Mouse (Mus musculus): ENCODE measurements at regions not wholly inside any gene's neighbourhood (a gene's known extent, or its start where the extent isn't known, plus 50 kb on each side); places are given as distances from the start of the nearest gene placed in this dataset.

DNA sequence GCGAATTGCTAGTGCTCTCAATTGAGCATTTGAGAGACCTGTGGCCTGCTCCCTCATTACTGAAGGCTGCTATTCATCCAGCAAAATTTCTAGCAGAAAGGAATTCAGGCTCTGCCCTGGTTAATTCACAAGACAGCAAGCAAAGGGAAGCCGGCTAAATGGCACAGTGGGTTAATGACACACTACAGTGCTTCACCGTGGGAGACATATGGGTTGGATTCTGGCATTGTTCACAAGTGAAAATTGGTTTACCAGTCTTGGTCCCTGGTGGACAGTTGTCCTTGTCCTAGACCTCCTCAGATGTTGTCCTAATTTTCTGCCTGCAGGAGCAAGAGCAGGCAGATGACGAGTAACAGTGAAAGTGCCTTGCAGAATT, 527.3 kb downstream of the Gm11232 start:
- ATAC-seq (ENCODE audit: insufficient number of reproducible peaks, low FRiP score, low TSS enrichment, low read depth) (no peak), DNase-seq (ENCODE audit: low spot score) (no peak)
- Histone ChIP-seq H3K4me3 (ENCODE audit: low read depth, low read length) (no peak overlapping the region), H3K27ac (replicated peaks; ENCODE audit: low read depth, low read length) (no peak overlapping the region), H3K27me3 (ENCODE audit: control insufficient read depth, insufficient read depth, low read length) (no peaks in the 10 kb centered on the region), H3K9me3 (ENCODE audit: control insufficient read depth, low read length) (no peaks in the 10 kb centered on the region), H3K4me1 (ENCODE audit: control insufficient read depth, insufficient read depth, low read length) (no peaks in the 10 kb centered on the region), H3K4me2 (ENCODE audit: low read depth, severe bottlenecking) (no peak overlapping the region), H3K36me3 (ENCODE audit: control insufficient read depth, insufficient read depth, low read length) (no peaks in the 10 kb centered on the region), H3K9ac (ENCODE audit: low read length) (no peak overlapping the region)
- 65% methylated on average over 4 of the region's 4 CpGs for WGBS

DNA sequence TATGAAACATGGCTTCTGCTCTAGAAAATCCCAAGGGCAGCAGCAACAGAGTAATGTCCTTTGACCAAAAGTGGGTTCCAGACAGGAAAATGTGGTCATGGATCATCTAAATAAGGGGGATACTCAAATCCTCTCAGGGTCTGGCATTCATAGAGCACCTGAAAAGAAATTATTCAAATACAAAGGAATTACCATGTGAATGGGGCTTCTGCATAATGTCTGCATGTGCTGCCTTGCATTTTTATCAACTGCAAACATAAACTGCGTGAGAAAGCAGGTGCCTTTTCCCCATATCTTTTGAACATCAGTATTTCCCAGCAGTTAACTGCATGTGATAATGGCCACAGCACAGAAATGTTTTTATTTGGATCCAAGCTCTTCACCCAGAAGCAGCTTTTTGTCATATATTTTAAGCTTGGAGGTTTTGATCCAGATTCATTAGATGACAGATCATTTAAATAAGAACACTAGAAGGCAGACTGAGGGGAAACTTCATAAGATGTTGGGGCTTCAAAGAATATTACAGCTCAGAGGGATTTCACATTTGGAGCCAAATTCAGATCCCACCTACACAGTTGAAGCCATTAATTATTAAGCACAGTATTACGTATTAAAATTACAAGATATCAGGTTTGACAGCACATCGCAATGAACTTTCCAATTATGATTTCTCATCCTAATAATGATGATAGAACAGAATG, 527.8 kb downstream of the Gm11232 start:
- H3K9ac ChIP-seq (ENCODE audit: low read length): no peak overlapping the region
- no peak overlapping the region for H3K4me3 ChIP-seq (ENCODE audit: low read depth, low read length)
- H3K27ac ChIP-seq (replicated peaks; ENCODE audit: low read depth, low read length): no peak overlapping the region
- DNase-seq (ENCODE audit: low spot score) (no peak), ATAC-seq (ENCODE audit: insufficient number of reproducible peaks, low FRiP score, low TSS enrichment, low read depth) (no peak)
- no peaks in the 10 kb centered on the region for H3K4me1 ChIP-seq (ENCODE audit: control insufficient read depth, insufficient read depth, low read length)
- 85% methylated on average over 3 of the region's 3 CpGs for WGBS
- no peaks in the 10 kb centered on the region for H3K27me3 ChIP-seq (ENCODE audit: control insufficient read depth, insufficient read depth, low read length)
- H3K36me3 ChIP-seq (ENCODE audit: control insufficient read depth, insufficient read depth, low read length): no peaks in the 10 kb centered on the region
- no peaks in the 10 kb centered on the region for H3K9me3 ChIP-seq (ENCODE audit: control insufficient read depth, low read length)
- no peak overlapping the region for H3K4me2 ChIP-seq (ENCODE audit: low read depth, severe bottlenecking)

DNA sequence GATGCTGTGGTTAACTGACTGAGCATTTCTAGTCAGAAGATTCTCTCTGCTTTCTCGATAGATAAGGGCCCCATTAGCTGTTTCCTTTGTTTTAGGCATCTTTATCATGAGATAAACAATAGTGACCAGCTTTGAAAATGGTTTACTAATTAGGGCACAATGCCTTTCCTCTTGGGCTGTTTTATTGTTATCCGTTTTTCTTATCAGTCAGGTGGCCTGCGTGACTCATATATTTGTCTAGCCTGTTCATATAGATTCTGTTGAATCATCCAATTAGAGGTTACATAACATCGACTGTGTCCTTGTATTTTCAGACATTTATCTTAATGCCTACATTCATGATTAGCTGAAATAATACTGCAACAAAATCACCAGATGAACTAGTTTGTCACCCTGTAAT, 531.1 kb downstream of the Gm11232 start:
- no peaks in the 10 kb centered on the region for H3K27me3 ChIP-seq (ENCODE audit: control insufficient read depth, insufficient read depth, low read length)

DNA sequence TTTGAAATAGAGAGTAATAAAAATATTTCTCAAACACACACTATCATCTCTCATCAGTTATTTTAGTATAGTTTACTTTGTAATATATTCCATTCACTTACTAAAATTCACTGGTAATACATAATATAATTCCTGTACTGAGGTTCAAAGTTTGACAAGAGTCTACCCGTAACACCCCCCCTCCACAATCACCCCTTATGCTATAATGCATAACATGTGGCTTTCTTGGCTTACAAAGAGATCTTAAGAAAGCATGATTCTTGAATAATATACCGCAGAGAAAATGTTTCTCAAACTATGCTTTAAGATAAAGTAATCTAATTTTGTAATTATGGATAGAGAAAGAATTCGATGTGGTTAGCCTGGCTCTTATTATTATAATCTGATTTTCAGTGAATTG, 539.7 kb downstream of the Gm11232 start:
- Histone ChIP-seq H3K4me3 (ENCODE audit: low read depth, low read length) (no peak overlapping the region), H3K9me3 (ENCODE audit: control insufficient read depth, low read length) (no peaks in the 10 kb centered on the region), H3K36me3 (ENCODE audit: control insufficient read depth, insufficient read depth, low read length) (no peaks in the 10 kb centered on the region), H3K27me3 (ENCODE audit: control insufficient read depth, insufficient read depth, low read length) (no peaks in the 10 kb centered on the region), H3K27ac (replicated peaks; ENCODE audit: low read depth, low read length) (no peak overlapping the region), H3K4me1 (ENCODE audit: control insufficient read depth, insufficient read depth, low read length) (no peaks in the 10 kb centered on the region), H3K4me2 (ENCODE audit: low read depth, severe bottlenecking) (no peak overlapping the region), H3K9ac (ENCODE audit: low read length) (no peak overlapping the region)
- DNase-seq (ENCODE audit: low spot score) (no peak), ATAC-seq (ENCODE audit: insufficient number of reproducible peaks, low FRiP score, low TSS enrichment, low read depth) (no peak)
- 69% methylated on average over 3 of the region's 3 CpGs for WGBS

More for the DNA sequence above, 531.1 kb downstream of the Gm11232 start:
- Histone ChIP-seq H3K9ac (ENCODE audit: low read length) (no peak overlapping the region), H3K4me1 (ENCODE audit: control insufficient read depth, insufficient read depth, low read length) (no peaks in the 10 kb centered on the region), H3K4me2 (ENCODE audit: low read depth, severe bottlenecking) (no peak overlapping the region), H3K4me3 (ENCODE audit: low read depth, low read length) (no peak overlapping the region), H3K27ac (replicated peaks; ENCODE audit: low read depth, low read length) (no peak overlapping the region), H3K36me3 (ENCODE audit: control insufficient read depth, insufficient read depth, low read length) (no peaks in the 10 kb centered on the region), H3K9me3 (ENCODE audit: control insufficient read depth, low read length) (no peaks in the 10 kb centered on the region)
- DNase-seq (ENCODE audit: low spot score): no peak
- 89% methylated on average over 4 of the region's 4 CpGs for WGBS
- ATAC-seq (ENCODE audit: insufficient number of reproducible peaks, low FRiP score, low TSS enrichment, low read depth): no peak

DNA sequence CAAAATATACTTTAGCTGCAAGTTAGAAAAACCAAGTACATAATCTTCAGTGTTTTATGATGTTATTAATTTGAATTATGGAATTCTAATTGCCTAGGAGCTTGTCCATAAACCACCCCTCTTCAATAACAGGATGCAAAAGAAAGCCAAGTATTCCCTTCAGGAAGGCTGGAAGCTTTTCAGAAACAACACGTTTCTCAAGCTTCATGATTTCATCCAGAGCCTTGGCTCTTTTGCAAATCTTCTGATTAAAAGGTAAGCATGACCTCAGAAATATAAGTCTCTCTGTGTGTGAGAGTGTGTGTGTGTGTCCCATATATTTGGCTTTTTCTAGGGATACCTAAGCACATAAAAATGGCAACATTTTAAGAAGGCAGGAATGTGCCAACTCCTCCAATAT, 570.0 kb downstream of the Gm11232 start:
- ATAC-seq (ENCODE audit: insufficient number of reproducible peaks, low FRiP score, low TSS enrichment, low read depth) (no peak), DNase-seq (ENCODE audit: low spot score) (no peak)
- H3K4me2 ChIP-seq (ENCODE audit: low read depth, severe bottlenecking): no peak overlapping the region

DNA sequence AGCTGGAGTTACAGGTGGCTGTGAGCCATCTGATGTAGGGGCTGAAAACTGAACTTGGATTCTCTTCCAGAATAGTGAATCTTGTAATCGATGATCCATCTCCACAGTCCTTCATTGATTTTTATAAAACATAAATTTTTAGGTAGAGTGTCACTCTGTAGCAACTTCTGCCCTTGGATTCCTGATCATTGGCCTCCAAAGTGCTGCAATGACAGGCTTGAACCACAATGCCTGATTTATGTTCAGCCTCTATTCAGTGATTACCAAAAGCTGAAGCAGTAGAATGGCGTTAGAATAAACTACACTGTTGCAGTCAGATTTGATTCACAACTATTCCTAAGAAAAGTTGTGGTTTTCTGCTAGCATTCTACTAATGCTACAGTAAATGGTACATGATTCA, 580.1 kb downstream of the Gm11232 start:
- ATAC-seq (ENCODE audit: insufficient number of reproducible peaks, low FRiP score, low TSS enrichment, low read depth) (no peak), DNase-seq (ENCODE audit: low spot score) (no peak)
- no peaks in the 10 kb centered on the region for H3K9me3 ChIP-seq (ENCODE audit: control insufficient read depth, low read length)
- WGBS: 78% methylated on average over 2 of the region's 2 CpGs
- no peak overlapping the region for H3K4me2 ChIP-seq (ENCODE audit: low read depth, severe bottlenecking)
- H3K4me3 ChIP-seq (ENCODE audit: low read depth, low read length): no peak overlapping the region
- H3K36me3 ChIP-seq (ENCODE audit: control insufficient read depth, insufficient read depth, low read length): no peaks in the 10 kb centered on the region
- no peaks in the 10 kb centered on the region for H3K27me3 ChIP-seq (ENCODE audit: control insufficient read depth, insufficient read depth, low read length)
- no peaks in the 10 kb centered on the region for H3K4me1 ChIP-seq (ENCODE audit: control insufficient read depth, insufficient read depth, low read length)
- no peak overlapping the region for H3K27ac ChIP-seq (replicated peaks; ENCODE audit: low read depth, low read length)
- no peak overlapping the region for H3K9ac ChIP-seq (ENCODE audit: low read length)

More for the DNA sequence above, 570.0 kb downstream of the Gm11232 start:
- Histone ChIP-seq H3K9me3 (ENCODE audit: control insufficient read depth, low read length) (no peaks in the 10 kb centered on the region), H3K4me1 (ENCODE audit: control insufficient read depth, insufficient read depth, low read length) (no peaks in the 10 kb centered on the region), H3K27ac (replicated peaks; ENCODE audit: low read depth, low read length) (no peak overlapping the region), H3K27me3 (ENCODE audit: control insufficient read depth, insufficient read depth, low read length) (no peaks in the 10 kb centered on the region), H3K36me3 (ENCODE audit: control insufficient read depth, insufficient read depth, low read length) (no peaks in the 10 kb centered on the region), H3K4me3 (ENCODE audit: low read depth, low read length) (no peak overlapping the region), H3K9ac (ENCODE audit: low read length) (no peak overlapping the region)
- 68% methylated on average over 1 of the region's 1 CpGs for WGBS

DNA sequence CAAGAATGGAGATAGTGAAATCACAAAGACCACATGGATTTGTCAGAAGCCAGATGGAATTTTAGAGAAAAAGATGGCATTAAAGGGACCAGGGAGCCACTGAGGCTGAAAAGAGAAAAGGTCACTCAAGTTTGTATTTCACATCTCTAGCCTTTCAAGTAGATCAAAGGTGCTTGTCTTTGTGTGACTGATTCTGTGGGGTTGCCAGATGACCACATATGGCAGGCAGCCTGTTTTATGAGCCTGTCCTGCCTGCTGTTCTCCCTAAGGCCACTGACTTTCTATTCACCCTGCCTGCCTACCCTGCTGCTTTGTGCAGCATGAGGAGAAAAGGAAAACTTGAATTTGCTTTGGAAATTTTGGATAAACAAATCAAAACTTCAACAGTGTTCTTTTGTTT, 592.0 kb downstream of the Gm11232 start:
- DNase-seq (ENCODE audit: low spot score): no peak

DNA sequence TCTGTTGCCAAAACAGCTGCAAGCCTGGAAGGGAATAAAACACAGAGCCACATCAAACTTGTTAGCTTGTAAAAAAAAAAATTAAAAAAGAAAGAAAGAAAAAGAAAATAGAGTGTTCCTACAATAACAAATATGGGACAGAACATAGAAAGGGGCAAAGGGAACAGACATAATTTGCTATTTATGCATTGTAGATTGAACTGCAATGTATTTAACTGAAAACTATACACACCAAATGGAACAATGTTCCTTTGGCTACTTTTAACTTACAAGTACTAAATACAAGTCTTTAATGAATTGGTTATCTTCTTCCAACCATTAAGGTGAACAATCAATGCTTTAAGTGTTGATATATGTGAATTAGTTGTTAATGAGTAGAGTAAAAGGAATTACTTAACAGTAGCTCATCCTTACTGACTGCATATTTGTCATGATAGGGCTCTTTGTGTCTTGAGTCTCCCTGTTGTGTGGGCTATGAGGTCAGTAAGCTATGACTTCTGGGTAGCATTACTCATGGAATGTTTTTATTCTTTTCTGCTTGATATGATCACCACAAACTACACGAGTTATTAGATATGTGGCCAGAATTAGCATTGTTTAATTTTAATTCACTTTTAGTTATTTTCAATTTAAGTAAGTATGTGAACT, 597.0 kb upstream of the Megf9 start:
- no peaks in the 10 kb centered on the region for H3K27me3 ChIP-seq (ENCODE audit: control insufficient read depth, insufficient read depth, low read length)
- no peak for DNase-seq (ENCODE audit: low spot score)
- H3K4me1 ChIP-seq (ENCODE audit: control insufficient read depth, insufficient read depth, low read length): peaks cover 5% of the 10 kb centered on the region; the same call in 1 of the 2 replicates
- 38% methylated on average over 1 of the region's 1 CpGs for WGBS
- H3K27ac ChIP-seq (replicated peaks; ENCODE audit: low read depth, low read length): no peak overlapping the region
- ATAC-seq (ENCODE audit: insufficient number of reproducible peaks, low FRiP score, low TSS enrichment, low read depth): no peak
- H3K4me2 ChIP-seq (ENCODE audit: low read depth, severe bottlenecking): no peak overlapping the region
- no peak overlapping the region for H3K4me3 ChIP-seq (ENCODE audit: low read depth, low read length)
- H3K9me3 ChIP-seq (ENCODE audit: control insufficient read depth, low read length): no peaks in the 10 kb centered on the region
- no peaks in the 10 kb centered on the region for H3K36me3 ChIP-seq (ENCODE audit: control insufficient read depth, insufficient read depth, low read length)
- H3K9ac ChIP-seq (ENCODE audit: low read length): no peak overlapping the region

More for the DNA sequence above, 592.0 kb downstream of the Gm11232 start:
- Histone ChIP-seq H3K9ac (ENCODE audit: low read length) (no peak overlapping the region), H3K4me3 (ENCODE audit: low read depth, low read length) (no peak overlapping the region), H3K36me3 (ENCODE audit: control insufficient read depth, insufficient read depth, low read length) (no peaks in the 10 kb centered on the region), H3K9me3 (ENCODE audit: control insufficient read depth, low read length) (no peaks in the 10 kb centered on the region), H3K27ac (replicated peaks; ENCODE audit: low read depth, low read length) (no peak overlapping the region), H3K4me1 (ENCODE audit: control insufficient read depth, insufficient read depth, low read length) (no peaks in the 10 kb centered on the region), H3K27me3 (ENCODE audit: control insufficient read depth, insufficient read depth, low read length) (no peaks in the 10 kb centered on the region), H3K4me2 (ENCODE audit: low read depth, severe bottlenecking) (no peak overlapping the region)
- ATAC-seq (ENCODE audit: insufficient number of reproducible peaks, low FRiP score, low TSS enrichment, low read depth): no peak
